Mouse (Mus musculus) midbrain, embryonic 11.5 days (tissue): ENCODE measurements around the gene Dtx3l. TPM values are rescaled to one million over a fixed set of nuclear protein-coding genes. Genes with fewer than 3 reads are reported as not detected.

ENCODE experiments used
- ATAC-seq: fragments of 200-750 bp; cut with Nextera tagmentation; 2 replicates; pipeline ENCODE4 v1.8.0; 2017; ENCODE audit warnings: moderate TSS enrichment, moderate library complexity; ENCODE audit not compliant: low FRiP score
- DNase-seq: peaks from one replicate; pipeline ENCODE4 v3.0.0; 2015; ENCODE audit warnings: low spot score; ENCODE audit errors: missing footprints
- H3K27ac ChIP-seq: fragments of 300-500 bp; sonication (generic); 2 replicates; pipeline ENCODE4 v1.5.1; 2014; ENCODE audit warnings: low read depth, low read length
- H3K27me3 ChIP-seq: fragments of 300-500 bp; sonication (generic); 2 replicates; pipeline ENCODE4 v1.6.1; 2014; ENCODE audit warnings: mild to moderate bottlenecking, low read length, moderate library complexity, mixed read lengths; ENCODE audit not compliant: control insufficient read depth, insufficient read depth
- H3K36me3 ChIP-seq: fragments of 300-500 bp; sonication (generic); 2 replicates; pipeline ENCODE4 v1.6.1; 2014; ENCODE audit warnings: mild to moderate bottlenecking, low read length, moderate library complexity, mixed read lengths; ENCODE audit not compliant: control insufficient read depth, insufficient read depth
- H3K4me1 ChIP-seq: fragments of 300-500 bp; sonication (generic); 2 replicates; pipeline ENCODE4 v1.6.1; 2014; ENCODE audit warnings: low read length; ENCODE audit not compliant: control insufficient read depth, insufficient read depth
- H3K4me2 ChIP-seq: fragments of 300-500 bp; sonication (generic); 2 replicates; pipeline ENCODE4 v1.6.1; 2014; ENCODE audit warnings: mild to moderate bottlenecking, moderate library complexity
- H3K4me3 ChIP-seq: fragments of 300-500 bp; sonication (generic); 2 replicates; pipeline ENCODE4 v1.5.1; 2014; ENCODE audit warnings: low read depth, low read length
- H3K9ac ChIP-seq: fragments of 300-500 bp; sonication (generic); 2 replicates; pipeline ENCODE4 v1.6.1; 2014; ENCODE audit warnings: low read length
- H3K9me3 ChIP-seq: fragments of 300-500 bp; sonication (generic); 2 replicates; pipeline ENCODE4 v1.6.1; 2016; ENCODE audit warnings: low read length; ENCODE audit not compliant: control insufficient read depth
- WGBS: fragments of 180-500 bp; shearing (Covaris S2); extraction: QIAGEN DNeasy Blood & Tissue Kit; methylation state at CpG from one replicate; pipeline ENCODE4 v1.1.7; 2014; 5-methylcytosine and 5-hydroxymethylcytosine counted together
- polyA plus RNA-seq: library from polyadenylated mRNA; unstranded; fragments of >200 nt; fragmentation: Nextera tagmentation; extraction: Ambion mirVana; gene quantifications from 2 replicates; pipeline ENCODE4 v1.2.1, GENCODE M21; 2014

Dtx3l gene
- polyA plus RNA-seq, 1 experiment from 2014 or later: 2.8 TPM

DNA sequence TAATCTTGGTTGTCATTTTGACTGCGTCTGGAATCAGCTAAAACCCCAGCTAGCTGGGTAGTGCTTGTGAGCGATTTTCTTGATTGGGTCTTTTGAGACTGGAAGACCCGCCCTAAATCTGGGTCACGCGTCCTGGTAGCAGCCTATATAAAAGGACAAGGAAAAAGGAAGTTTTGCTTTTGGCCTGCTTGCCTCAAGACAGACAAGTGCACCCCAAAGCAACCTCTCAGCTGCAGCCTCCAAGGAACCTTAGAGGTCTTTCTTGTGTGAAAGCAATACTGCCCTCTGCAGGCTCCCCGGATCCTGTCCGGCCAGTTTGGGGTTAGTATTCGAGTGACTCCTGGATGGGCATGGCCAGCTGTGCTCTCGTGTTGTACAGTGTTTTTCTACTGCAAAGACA is 739 bp upstream of the Dtx3l start:
- DNase-seq (peak; percentile 92), ATAC-seq (peak; percentile 27; the same call in 1 of the 2 replicates)
- Histone ChIP-seq H3K27ac (no peak overlapping the region), H3K36me3 (no peaks in the 10 kb centered on the region), H3K4me2 (peak overlapping the region; percentile 78), H3K4me3 (peak overlapping the region; percentile 44; the same call in 1 of the 2 replicates), H3K9ac (no peak overlapping the region), H3K9me3 (no peaks in the 10 kb centered on the region), H3K4me1 (peaks cover 3% of the 10 kb centered on the region; the same call in 1 of the 2 replicates), H3K27me3 (peaks cover 6% of the 10 kb centered on the region; the same call in 1 of the 2 replicates)
- WGBS: 17% methylated on average over 9 of the region's 9 CpGs

GRCm38 (mm10) chr16:35939261-35939660 is 310 bp upstream of the Dtx3l start:
- Histone ChIP-seq H3K9ac (peak overlapping the region; percentile 61; the same call in 1 of the 2 replicates), H3K4me2 (peak overlapping the region; percentile 78), H3K36me3 (no peaks in the 10 kb centered on the region), H3K27ac (no peak overlapping the region), H3K9me3 (no peaks in the 10 kb centered on the region), H3K4me3 (peak overlapping the region; percentile 44), H3K27me3 (peaks cover 6% of the 10 kb centered on the region; the same call in 1 of the 2 replicates), H3K4me1 (peaks cover 3% of the 10 kb centered on the region; the same call in 1 of the 2 replicates)
- WGBS: 3% methylated on average over 6 of the region's 6 CpGs
- DNase-seq (peak; percentile 88), ATAC-seq (no peak)

DNA sequence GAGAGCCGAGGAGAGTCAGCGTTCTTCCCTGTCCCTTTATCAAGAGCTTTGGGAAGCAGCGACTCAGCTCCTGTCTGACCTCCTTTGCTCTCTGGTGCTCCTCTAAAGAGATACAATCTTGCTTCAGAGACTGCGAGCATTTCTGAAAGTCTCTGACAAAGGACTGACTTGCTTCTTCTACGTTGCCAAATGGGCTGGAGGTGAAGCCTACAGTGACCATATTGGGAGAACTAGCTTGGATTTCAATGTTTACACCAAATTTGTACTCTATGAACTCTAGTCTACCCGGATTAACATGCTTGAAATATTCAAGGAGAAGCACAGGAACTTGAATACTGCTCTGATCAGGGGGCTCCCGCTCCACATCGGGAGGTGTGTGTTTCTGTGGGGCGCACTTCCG is 5.8 kb downstream of the Dtx3l start:
- H3K27ac ChIP-seq: no peak overlapping the region
- no peaks in the 10 kb centered on the region for H3K4me1 ChIP-seq
- H3K36me3 ChIP-seq: no peaks in the 10 kb centered on the region
- H3K4me3 ChIP-seq: no peak overlapping the region
- DNase-seq: no peak
- ATAC-seq: no peak
- no peak overlapping the region for H3K4me2 ChIP-seq
- H3K9ac ChIP-seq: no peak overlapping the region
- no peaks in the 10 kb centered on the region for H3K9me3 ChIP-seq
- H3K27me3 ChIP-seq: no peaks in the 10 kb centered on the region
- WGBS: 86% methylated on average over 10 of the region's 10 CpGs

GRCm38 (mm10) chr16:35932179-35933055 is 6.5 kb downstream of the Dtx3l start:
- Histone ChIP-seq H3K27ac (no peak overlapping the region), H3K4me3 (no peak overlapping the region), H3K36me3 (no peaks in the 10 kb centered on the region), H3K4me2 (no peak overlapping the region), H3K4me1 (no peaks in the 10 kb centered on the region), H3K9me3 (no peaks in the 10 kb centered on the region), H3K27me3 (no peaks in the 10 kb centered on the region), H3K9ac (no peak overlapping the region)
- DNase-seq (no peak), ATAC-seq (no peak)
- WGBS: 89% methylated on average over 19 of the region's 19 CpGs

GRCm38 (mm10) chr16:35924341-35924740 is 14.6 kb downstream of the Dtx3l start:
- no peak for DNase-seq
- H3K4me3 ChIP-seq: no peak overlapping the region
- WGBS: 92% methylated on average over 5 of the region's 5 CpGs
- no peaks in the 10 kb centered on the region for H3K36me3 ChIP-seq
- no peak overlapping the region for H3K9ac ChIP-seq
- no peak for ATAC-seq
- no peaks in the 10 kb centered on the region for H3K9me3 ChIP-seq
- no peak overlapping the region for H3K27ac ChIP-seq
- H3K4me1 ChIP-seq: no peaks in the 10 kb centered on the region
- no peaks in the 10 kb centered on the region for H3K27me3 ChIP-seq
- H3K4me2 ChIP-seq: no peak overlapping the region

DNA sequence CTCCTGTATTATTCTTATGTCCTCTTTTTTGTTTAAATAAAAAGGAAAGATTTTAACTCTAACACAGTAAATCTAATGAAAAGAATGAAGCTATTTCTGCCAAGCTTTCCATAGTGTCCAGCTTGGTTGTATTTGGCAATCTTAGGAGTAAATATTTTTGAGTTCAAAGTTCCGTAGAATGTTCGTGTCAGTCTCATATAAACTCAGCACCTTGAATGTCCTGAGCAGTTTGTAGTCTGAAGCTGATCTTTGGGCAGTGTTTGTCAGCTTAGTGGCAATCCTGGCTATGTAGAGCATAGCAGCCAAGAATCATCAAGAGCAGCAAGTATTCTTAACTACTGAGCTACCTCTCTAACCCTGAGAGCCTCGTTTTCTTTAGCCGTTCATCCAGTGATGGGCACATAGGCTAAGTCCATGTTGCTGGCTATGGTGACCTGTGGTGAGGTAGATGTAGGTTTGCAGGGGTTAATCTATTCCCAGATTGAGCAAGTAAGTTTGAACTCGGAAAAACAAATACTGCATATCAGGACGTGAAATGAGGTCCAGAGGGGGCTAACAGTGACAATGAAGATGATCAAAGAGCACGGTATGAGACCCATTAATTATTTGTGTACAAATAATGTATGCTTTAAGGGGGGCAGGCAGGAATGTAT is 15.3 kb downstream of the Dtx3l start:
- H3K36me3 ChIP-seq: no peaks in the 10 kb centered on the region
- no peak overlapping the region for H3K27ac ChIP-seq
- no peaks in the 10 kb centered on the region for H3K9me3 ChIP-seq
- WGBS: 84% methylated on average over 7 of the region's 7 CpGs
- no peak overlapping the region for H3K4me2 ChIP-seq
- no peak overlapping the region for H3K4me3 ChIP-seq
- ATAC-seq (no peak), DNase-seq (no peak)
- no peaks in the 10 kb centered on the region for H3K4me1 ChIP-seq
- no peaks in the 10 kb centered on the region for H3K27me3 ChIP-seq
- H3K9ac ChIP-seq: no peak overlapping the region

DNA sequence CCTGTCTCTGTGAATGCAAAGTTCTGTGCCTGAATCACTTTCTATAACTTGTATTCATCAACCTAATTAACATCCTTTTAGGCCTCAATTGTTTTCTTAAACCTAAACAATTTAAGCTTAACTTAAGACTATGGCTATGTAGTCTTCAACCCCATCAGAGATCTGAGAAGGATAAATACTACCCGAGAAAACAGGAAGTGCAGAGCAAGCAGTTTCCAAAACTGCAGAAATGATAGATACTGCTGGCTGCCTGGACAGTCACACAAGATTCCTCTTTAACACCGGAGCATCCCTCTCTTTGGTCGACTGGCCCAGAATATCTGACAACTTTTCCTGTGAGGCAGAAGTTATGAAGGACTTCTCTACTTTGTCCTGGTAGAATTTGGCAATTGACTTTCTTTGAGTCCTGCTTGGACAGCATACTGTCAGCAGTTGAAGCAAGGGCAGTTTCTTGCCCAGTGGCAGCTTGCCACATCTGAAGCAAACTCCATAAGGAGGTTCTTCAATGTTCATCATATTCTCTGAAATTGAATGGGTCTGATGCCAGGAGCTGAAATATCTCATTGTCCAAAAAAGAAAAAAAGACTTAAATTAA is 16.6 kb downstream of the Dtx3l start:
- Histone ChIP-seq H3K9me3 (no peaks in the 10 kb centered on the region), H3K4me3 (no peak overlapping the region), H3K9ac (no peak overlapping the region), H3K36me3 (no peaks in the 10 kb centered on the region), H3K27ac (no peak overlapping the region), H3K4me2 (no peak overlapping the region), H3K27me3 (no peaks in the 10 kb centered on the region), H3K4me1 (no peaks in the 10 kb centered on the region)
- WGBS: 75% methylated on average over 3 of the region's 3 CpGs
- DNase-seq (no peak), ATAC-seq (no peak)

GRCm38 (mm10) chr16:35921676-35922235 is 17.2 kb downstream of the Dtx3l start:
- no peaks in the 10 kb centered on the region for H3K9me3 ChIP-seq
- no peaks in the 10 kb centered on the region for H3K4me1 ChIP-seq
- ATAC-seq (no peak), DNase-seq (no peak)
- no peak overlapping the region for H3K4me3 ChIP-seq
- H3K27me3 ChIP-seq: no peaks in the 10 kb centered on the region
- H3K4me2 ChIP-seq: no peak overlapping the region
- H3K27ac ChIP-seq: no peak overlapping the region
- H3K9ac ChIP-seq: no peak overlapping the region
- H3K36me3 ChIP-seq: no peaks in the 10 kb centered on the region
- WGBS: 84% methylated on average over 2 of the region's 2 CpGs
